Mouse (Mus musculus): Measurements from ENCODE around the gene Ptpru.

Ptpru gene

DNA sequence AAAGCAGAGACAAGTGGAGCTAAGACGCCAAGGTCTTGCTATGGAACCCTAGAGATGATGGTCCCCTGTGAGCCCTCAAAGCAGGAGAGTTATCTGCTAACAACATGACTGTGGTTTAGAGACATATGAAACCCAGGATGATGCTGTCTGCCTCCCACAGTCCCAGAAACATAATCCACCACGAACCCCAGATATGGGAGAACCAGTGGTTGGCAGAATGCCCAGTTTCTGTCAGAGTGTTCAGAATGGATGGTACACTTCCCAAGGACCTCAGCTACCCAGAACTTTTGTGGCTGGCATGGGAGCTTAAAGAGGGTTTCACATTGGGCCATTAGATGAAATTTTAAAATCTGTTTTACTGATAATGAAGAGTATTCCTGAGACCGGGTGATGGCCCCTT lies 57.1 kb downstream of the Ptpru start:
- DNase-seq (ENCODE audit: low read depth) = no peak

DNA sequence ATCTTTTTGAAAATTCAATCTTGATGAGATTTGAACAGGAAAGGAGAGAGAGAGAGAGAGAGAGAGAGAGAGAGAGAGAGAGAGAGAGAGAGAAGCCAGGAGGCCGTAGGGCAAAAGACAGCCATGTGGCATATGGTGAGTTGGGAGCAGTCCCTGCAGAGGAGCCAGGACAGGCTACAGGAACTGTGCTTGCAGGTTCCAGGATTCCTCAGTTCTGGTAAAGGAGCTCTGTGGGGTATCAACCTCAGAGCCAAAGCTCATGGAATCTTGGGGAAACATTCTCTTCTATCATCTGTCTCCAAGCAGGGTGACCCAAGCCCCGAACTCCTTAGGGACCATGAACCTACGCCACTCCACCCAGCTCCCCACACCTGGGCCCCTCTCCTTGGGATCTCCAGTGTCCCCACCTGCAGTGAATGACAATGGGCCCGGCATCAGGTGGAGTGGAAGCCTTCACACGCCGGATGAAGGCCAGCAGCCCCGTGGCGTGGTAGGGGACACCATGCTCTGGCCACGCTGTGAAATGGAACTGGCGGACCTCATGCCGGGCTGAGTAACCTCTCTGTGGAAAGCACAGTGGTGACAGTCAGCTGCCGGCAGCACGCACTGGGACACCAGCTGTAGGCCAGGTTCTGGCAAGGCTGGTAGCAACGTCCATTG lies 59.3 kb downstream of the Ptpru start:
- DNase-seq (ENCODE audit: low read depth) = no peak

DNA sequence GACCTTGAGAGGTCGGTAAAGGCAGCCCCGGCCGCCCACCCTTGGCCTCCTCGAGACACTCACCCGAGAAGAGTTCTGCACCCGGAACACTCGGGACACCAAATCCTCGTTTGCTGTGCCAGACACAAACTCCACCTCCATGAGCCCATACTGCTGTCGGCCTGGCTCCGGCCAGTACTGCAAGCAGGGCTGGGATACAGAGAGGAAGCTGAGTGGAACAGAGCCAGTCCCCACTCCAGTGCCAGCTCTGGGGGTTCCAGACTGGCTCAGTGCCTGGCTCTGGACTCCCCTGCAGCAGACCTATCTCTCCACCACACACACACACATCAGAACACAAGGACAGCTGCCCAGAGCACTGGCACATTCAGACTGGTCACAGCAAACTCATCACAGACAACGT lies 66.7 kb downstream of the Ptpru start:
- DNase-seq (ENCODE audit: low read depth) = no peak

DNA sequence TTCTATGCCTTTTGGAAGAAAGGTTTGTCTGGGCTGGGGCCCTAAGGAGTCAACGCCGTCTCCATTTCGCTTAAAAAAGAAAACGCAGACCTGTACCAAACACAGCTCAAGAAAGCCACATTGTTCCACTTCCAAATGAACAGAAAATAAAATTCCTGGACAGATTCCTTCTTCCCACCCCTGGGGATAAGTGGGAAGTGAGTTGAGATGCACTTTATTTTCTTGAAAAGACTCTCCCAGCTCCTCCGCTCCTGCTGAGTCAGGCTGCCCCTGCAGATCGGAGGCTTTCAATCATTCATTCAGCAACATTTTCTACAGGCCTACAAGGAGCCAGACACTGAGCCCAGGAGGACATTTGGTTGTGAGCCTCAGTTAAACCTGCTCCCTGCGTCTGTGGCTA lies 74.2 kb downstream of the Ptpru start:
- DNase-seq (ENCODE audit: low read depth) = no peak

DNA sequence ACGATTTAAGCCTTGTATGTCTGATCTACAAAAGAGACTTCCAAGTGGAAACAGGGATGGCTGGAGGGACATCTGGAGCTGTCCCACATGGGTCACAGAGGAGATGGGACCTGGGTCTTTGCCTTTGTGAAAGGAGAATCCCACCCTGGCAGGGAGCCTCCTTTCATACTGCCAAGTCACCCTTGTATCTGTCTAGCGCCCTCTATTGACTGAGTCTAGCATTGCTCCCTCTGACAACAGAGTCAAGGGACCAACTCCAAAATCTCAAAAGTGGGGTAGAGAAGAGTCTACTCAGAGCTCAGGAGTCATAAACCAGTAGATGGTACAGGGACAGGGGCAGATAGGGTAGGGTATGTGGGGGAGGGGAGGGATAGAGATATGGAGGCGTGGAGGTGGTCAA lies 74.6 kb downstream of the Ptpru start:
- peak; percentile 26 for DNase-seq (ENCODE audit: low read depth)

DNA sequence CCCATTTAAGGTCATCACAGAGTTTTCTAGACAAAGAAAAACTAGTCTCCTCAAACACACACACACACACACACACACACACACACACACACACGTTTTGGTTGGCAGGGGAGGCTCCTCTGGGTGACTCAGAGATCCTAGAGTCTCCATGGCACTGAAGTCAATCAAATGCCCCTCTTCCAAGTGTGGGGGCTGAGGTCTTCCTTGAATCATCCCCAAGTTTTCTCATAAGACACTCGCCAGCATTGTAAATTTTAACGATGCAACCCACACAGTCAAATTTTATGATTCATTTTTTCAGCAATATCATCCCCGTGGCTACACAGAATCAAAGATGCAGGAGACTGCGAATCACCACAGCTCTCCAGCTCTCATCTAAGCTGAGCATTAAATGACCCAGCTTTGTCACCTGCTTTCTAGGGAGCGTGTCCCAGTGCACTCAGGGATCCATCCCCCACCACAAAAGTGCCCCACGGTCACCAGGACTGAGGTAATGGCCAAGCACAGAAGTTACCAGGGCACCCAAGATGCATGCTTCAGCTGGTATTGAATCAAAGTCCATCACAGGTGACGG lies 75.8 kb downstream of the Ptpru start:
- DNase-seq (ENCODE audit: low read depth) = no peak

DNA sequence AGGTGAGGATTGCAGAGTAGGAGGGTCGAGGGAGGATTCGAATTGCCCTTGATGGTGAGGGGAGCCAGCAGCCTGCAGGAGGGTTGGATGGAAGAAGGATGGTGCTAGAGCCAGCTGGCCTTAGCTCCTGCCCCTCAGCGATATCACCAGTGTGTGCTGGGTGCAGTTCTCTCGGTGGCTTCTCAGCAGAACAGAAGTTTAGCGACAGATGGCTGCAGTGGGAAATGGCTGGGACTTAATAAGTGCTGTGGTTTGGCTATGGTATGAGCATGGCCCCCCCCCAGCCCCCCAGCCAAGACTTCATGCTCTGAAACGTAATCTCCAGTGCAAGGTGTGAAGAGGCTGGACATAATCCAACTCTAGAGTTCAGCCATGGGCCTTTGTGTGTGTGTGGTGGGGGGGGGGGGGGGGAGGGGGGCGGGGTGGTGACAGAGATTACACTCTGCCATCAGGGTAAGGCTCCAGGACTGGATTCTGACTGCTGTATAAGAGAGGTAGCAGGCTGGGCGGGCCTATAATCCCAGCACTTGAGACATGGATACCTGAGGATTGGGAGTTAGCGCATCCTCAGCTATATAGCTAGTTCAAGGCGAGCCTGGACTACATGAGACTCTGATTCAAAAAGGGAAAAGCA lies 85.8 kb downstream of the Ptpru start:
- DNase-seq (ENCODE audit: low read depth) = no peak

DNA sequence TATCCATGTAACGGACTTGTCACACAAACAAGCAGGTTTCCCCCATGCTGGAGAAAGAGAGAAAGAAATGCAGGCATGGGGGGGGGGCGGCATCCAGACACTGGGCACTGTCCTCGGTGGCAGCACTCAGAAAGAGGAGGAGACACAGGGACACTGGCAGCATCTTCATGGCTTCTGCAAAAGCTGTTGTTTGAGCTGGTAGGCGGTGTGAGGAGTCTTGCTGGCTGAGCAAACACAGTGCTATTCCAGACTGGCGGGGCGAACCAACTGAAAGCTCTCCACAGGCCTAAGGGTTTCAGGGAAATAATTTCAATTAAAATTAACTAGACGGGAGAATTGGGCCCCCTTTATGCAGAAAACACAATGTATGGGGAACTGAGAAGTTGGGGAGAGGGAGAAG lies 86.5 kb downstream of the Ptpru start:
- no peak for DNase-seq (ENCODE audit: low read depth)

DNA sequence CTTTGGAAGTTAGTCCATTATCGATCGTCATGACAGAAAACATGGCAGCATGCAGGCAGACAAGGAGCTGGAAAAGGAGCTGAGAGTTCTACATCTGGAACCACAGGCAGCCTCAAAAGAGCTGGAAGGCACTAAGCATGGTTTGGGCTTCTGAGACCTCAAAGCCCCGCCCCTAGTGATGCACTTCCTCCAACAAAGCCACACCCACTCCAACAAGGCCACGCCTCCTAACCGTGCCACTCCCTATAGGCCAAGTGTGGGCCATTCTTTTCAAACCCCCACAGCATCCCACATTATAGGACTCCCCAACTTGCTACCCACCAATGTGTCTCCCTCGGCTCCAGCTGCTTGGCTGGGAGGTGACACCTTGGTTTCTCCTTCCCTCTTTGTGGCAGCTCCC lies 88.3 kb downstream of the Ptpru start:
- no peak for DNase-seq (ENCODE audit: low read depth)

DNA sequence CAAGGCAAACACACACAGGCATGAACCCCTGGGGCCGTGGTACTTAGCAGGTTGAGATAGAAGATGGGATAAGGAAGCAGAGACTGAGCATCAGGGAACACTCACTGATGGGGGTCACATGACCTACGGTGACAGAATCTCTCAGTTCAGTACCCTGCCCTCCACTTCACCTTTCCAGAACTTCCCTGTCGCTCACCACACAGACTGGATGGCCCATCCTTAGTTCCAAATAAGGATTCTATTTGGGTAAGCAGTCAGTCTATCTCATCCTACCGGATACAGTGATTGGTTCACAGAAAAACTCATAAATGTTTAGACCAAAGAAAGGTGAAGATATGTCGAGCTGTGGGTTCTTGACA lies 93.4 kb downstream of the Ptpru start:
- DNase-seq (ENCODE audit: low read depth) = no peak

DNA sequence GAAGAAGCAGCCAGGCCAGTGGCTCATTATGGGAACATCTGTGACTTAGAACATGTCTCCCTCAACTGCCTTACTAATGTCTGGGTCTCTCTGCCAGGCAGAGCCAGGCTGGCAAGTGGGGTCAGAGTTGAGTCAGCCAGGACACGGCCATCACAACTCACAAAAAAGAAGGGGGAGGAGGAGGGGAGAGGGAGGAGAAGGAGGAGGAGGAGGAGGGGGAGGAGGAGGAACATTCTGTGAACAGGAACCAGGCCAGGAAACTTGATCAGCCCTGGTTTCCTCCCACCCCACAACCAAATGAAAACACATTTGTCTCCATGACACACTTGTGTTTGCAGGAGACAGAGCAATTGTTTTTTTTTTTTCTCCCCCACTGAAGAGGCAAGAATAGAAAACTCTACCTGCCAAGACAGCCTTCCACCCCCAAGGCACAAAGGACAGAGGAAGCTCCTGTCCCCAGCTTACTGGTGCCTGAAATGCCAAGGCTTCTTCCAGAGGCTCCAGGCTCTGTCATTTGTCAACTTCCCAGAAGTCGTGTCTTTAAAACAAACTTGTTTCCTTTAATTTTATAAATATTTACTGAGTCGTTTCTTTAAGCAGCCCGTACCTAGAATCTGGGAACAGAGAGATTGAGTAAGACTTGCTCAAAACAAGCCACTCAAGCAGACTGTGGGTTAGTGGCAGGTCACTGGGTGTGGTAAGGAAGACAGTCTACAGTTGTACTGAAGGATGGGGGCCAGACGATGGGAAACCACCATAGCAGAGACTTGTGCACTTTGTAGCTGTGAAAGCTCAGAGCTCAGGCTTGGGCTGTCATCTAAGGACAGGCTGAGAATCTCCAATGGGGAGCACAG lies 94.0 kb downstream of the Ptpru start:
- no peak for DNase-seq (ENCODE audit: low read depth)

DNA sequence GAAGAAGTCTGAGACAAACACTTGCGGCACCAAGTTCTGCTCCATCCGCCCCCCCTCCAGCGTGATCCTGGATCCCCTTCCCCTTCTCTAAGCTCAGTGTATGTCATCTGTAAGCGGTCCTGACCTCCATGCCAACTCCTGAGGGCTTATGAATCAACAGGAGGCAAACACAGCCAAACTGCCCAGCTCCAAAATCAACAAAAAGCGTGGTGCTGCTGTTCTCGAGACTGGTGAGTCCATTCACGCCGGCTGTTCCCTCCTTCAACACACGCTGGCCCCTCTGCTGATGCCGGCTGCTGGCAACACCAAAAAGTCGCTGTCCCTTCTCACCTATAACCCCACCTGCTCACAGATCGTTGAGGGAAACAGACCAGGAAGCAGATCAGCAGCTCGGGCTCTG lies 95.1 kb downstream of the Ptpru start:
- DNase-seq (ENCODE audit: low read depth) = no peak

DNA sequence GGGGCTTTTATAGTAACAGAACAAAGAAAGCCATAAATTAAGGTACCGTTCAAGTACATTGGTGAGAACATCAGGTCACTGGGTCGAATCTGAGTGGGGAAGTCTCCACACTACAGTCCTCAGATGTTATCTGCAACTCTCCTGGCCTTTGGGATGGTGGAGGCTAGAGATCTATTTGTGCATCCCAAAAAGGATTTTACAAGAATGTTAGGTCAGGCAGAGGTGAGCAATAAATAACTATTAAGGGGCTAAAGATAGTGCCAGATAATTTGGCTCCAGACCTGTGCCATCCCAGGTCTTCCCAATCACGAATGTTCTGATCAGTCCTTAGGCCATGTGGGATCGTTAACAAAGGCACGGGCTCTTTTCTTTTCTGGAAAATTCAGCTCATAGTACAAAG lies 97.5 kb downstream of the Ptpru start:
- DNase-seq (ENCODE audit: low read depth) = no peak

DNA sequence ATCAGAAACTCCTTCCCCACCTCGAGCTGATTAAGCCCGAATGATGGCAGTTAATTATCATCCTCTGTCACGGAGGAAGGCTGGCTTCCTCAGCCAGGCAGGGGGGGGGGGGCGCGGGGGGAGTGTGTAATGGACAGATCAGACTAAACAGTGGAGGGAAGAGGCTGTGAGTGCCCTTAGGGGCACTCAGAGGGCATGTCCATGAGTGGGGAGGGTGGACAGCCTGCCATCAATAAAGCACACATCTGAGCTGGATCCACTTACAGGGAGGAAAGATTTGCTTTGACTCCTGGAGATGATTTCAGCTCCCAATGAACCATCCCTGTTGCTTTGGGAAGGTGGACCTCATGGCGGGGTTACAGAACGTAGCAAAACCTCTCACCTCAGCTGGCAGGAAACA lies 109.5 kb downstream of the Ptpru start:
- no peak for DNase-seq (ENCODE audit: low read depth)

DNA sequence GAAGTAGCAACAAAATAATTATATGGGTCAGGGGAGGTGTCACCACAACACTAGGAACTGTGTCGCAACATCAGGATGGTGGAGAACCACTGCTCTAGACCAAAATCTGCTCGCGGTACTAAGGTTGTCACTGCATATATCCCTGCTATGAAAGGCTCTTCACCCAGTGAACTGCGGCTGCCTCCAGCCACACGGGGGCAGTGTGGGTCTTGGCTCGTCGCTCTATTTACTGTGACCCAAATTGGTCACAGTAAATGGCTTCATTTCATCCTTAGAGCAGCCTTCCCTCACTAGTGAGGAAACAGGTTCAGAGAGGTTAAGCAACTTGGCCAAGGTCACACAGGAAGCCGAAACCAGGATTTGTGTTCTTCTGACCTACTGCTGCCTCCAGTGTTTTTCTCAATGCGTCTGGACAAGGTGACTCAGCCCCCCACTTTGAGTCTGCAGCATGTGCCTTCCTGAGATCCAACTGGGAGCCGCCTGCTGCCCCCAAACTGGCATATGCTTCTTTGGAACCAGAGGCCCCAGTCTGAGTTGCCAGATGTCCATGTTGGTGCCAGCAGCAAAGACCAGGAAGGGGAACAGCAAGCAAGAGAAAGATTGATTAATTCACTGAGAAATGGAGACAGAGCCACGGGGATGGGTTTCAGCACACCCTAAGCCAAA lies 114.5 kb downstream of the Ptpru start:
- DNase-seq (ENCODE audit: low read depth) = peak; percentile 44

DNA sequence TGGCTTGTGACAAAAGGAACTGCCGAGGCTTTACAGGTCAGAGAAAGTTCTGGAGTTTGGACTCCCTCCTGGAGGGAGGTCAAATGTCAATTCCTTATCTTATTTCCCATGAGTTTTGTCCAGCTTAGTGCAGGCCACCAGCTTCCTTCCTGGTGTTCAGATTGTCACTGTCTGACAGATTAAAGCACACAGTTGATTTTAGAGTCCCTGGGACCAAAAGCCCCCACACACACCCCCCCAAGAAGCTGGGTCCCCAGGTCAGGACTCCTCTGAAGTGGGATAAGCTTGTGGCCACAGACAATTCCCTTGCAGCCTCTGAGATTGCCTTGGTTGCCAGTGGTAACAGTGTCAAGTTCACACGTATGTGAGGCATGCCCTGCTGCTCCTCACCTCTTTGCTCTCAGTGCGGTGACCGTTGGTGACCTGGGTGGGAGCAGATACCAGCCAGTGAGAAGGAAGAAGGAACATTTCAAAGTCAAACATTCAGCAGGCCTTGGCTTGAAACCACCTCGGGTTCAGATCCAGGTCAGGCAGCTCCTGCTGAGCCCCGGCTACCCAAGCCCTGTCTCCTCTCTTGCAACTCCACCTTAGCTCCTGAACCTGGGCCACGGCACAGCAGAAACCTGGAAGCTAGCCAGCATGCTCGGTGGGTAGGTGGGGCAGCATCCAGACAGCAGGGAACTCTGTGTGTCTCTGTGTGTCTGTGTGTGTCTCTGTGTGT lies 115.8 kb downstream of the Ptpru start:
- no peak for DNase-seq (ENCODE audit: low read depth)

DNA sequence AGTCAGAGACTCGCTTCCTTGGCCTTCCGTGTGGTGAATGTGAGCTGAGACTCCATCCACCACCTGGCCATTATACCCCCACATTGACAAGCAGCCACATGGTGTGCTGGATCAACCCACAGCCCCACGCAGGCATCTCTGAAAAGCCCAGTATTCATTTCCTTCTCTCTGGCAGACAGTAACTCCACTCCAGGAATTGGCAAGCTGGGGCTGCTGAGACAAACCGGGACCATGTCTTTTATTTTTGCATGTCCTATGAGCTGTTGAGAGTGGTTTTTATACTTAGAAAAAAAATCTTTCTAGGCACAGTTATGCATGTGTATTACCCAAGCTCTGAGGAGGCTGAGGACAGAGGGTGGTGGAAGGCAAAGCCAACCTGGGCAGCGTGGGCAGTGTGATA lies 118.9 kb downstream of the Ptpru start:
- no peak for DNase-seq (ENCODE audit: low read depth)

All from naive thymus-derived CD4-positive, alpha-beta T cell, adult 2 months (primary cell).